Mouse (Mus musculus): ENCODE results near the gene Igf2. TPM values are rescaled to one million over a fixed set of nuclear protein-coding genes. Genes with fewer than 3 reads are reported as not detected.

Igf2 gene
- total RNA-seq, 2 experiments from 2014 or later: 66.5 to 109 TPM

Small RNAs within 50 kb of the gene (microRNA-seq; reads per million reads assigned to microRNA genes)
- gene Mir483: 117 reads per million, percentile 57 among the genes with 10 or more reads in this experiment

Other genes with a start within 250 kb of the Igf2 start
- not detected for gene Syt8, start 232.0 kb downstream of the Igf2 start, total RNA-seq (2021)
- gene Tnni2, start 225.0 kb downstream of the Igf2 start, total RNA-seq (2021): under 1 TPM in 1 of 2 experiments, not detected in 1; 0.69 TPM
- gene Lsp1, start 206.0 kb downstream of the Igf2 start, total RNA-seq (2021): 1 to 10 TPM; 8.1 to 8.7 TPM
- not detected for gene Tnnt3, start 168.0 kb downstream of the Igf2 start, total RNA-seq (2021)
- gene Mrpl23, start 134.1 kb downstream of the Igf2 start, total RNA-seq (2021): 1 to 10 TPM; 2.9 to 6.0 TPM
- not detected for gene Gm49394, start 3.1 kb upstream of the Igf2 start, total RNA-seq (2021)
- gene Ins2, start 76.6 kb upstream of the Igf2 start, total RNA-seq (2021): not detected

Measured in left cerebral cortex, postnatal 36 days (tissue).